Mouse (Mus musculus): ENCODE measurements around the gene Slc5a4a.

- no peak for TF ChIP-seq CTCF (IDR thresholded peaks at IDR 0.05; ENCODE audit: low read depth, low read length)
- no peak for TF ChIP-seq POLR2A (IDR thresholded peaks at IDR 0.05; ENCODE audit: borderline replicate concordance, low read depth, low read length)
These were observed at the start of gene Slc5a4a for GRCm38 (mm10) chr10:76147278-76147677.
